Mouse (Mus musculus) heart, postnatal 0 days (tissue): ENCODE data around the gene Cyp51.

Source experiments
- CTCF ChIP-seq: IDR thresholded peaks from 2 replicates; pipeline ENCODE4 v1.5.1; 2016; ENCODE audit warnings: antibody characterized with exemption, control low read depth, low read depth
- EP300 ChIP-seq: IDR thresholded peaks from 2 replicates; pipeline ENCODE4 v1.6.1; 2016; ENCODE audit warnings: antibody characterized with exemption, low read depth

GRCm38 (mm10) chr5:4040372-4040771 lies 64.2 kb downstream of the Cyp51 start:
- TF ChIP-seq CTCF, result no peak
- TF ChIP-seq EP300, result no peak
